Mouse (Mus musculus) C2C12 (cell line): ENCODE results near the gene Lim2. TPM values are rescaled to one million over a fixed set of nuclear protein-coding genes. Genes with fewer than 3 reads are reported as not detected.
A peak's percentile ranks its signal among the peaks of the same experiment; 100 is the strongest.

Experiments used
- H3K27me3 ChIP-seq: one replicate; pipeline ENCODE4 v1.6.1; 2011; ENCODE audit not compliant: control insufficient read depth, insufficient read depth, insufficient read length
- H3K36me3 ChIP-seq: one replicate; pipeline ENCODE4 v1.6.1; 2011; ENCODE audit not compliant: control insufficient read depth, insufficient read depth
- H3K4me3 ChIP-seq: one replicate; pipeline ENCODE4 v1.5.1; 2011; ENCODE audit warnings: mild to moderate bottlenecking, control low read depth; ENCODE audit not compliant: poor library complexity, insufficient read depth, severe bottlenecking
- H3K79me2 ChIP-seq: one replicate; pipeline ENCODE4 v1.6.1; 2011; ENCODE audit not compliant: control insufficient read depth, insufficient read depth
- H3K79me3 ChIP-seq: one replicate; pipeline ENCODE4 v1.6.1; 2011; ENCODE audit warnings: low read depth, control low read depth
- H3ac ChIP-seq: one replicate; pipeline ENCODE3; 2011; ENCODE audit warnings: low read depth; ENCODE audit not compliant: control insufficient read depth, insufficient read length
- CEBPB ChIP-seq: IDR thresholded peaks from one replicate; pipeline ENCODE4 v1.6.1; 2011; ENCODE audit warnings: low read depth, mild to moderate bottlenecking, control low read depth, moderate library complexity
- CTCF ChIP-seq: IDR thresholded peaks from one replicate; pipeline ENCODE4 v1.5.1; 2011; ENCODE audit not compliant: control insufficient read depth, insufficient read depth, insufficient read length
- FOSL1 ChIP-seq: IDR thresholded peaks from one replicate; pipeline ENCODE4 v1.8.0; 2011; ENCODE audit warnings: mild to moderate bottlenecking, low read length; ENCODE audit not compliant: poor library complexity, insufficient read depth, severe bottlenecking
- MAX ChIP-seq: IDR thresholded peaks from one replicate; pipeline ENCODE4 v1.6.1; 2011; ENCODE audit warnings: mild to moderate bottlenecking, control low read depth
- MYOD1 ChIP-seq: IDR thresholded peaks from one replicate; pipeline ENCODE4 v1.6.1; 2011; ENCODE audit warnings: low read depth; ENCODE audit not compliant: control insufficient read depth, insufficient read length
- MYOG ChIP-seq: IDR thresholded peaks from one replicate; pipeline ENCODE4 v1.6.1; 2011; ENCODE audit not compliant: control insufficient read depth, insufficient read length; ENCODE audit errors: extremely low read depth
- USF1 ChIP-seq: IDR thresholded peaks from one replicate; pipeline ENCODE4 v1.6.1; 2011; ENCODE audit warnings: low read depth, mild to moderate bottlenecking, control low read depth, moderate library complexity
- long read RNA-seq, 2 experiments: library from polyadenylated mRNA; unstranded; transcript quantifications; one replicate each; pipeline ENCODE4 v2.0.0; 2019 to 2020
- polyA plus RNA-seq: library from polyadenylated mRNA; unstranded; fragments of >200 nt; fragmentation: generic; extraction: Trizol; gene quantifications from one replicate; pipeline ENCODE4 v1.2.1, GENCODE M21; 2012; ENCODE audit warnings: missing spikeins

The Lim2 gene
- 0.01 TPM for polyA plus RNA-seq
- long read RNA-seq, experiment 1 = 0 reads
- long read RNA-seq, experiment 2 = 0 reads

DNA sequence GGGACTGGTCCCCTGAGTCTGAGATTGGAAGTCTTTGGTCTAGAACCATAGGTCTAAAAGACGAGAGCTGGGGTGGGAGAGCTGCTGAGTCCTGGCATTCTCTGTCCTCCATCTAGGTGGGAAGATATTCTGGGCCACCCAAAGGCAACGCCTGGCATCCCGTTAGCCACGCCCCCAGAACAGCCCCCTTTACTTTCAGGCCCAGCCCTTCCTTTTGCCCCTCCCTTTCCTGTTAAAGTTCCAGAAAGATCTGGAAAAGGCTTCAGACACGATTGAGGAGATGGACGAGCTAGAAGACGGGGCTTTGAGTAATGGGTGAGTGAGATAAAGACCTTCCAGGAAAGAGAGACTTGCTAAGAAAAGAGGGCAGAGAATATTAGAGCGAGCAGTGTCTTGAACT, at the start of gene Lim2:
Gene Lim2, plus strand, starts transcription at position 265 of the 400 bp plus-strand sequence.
- H3K36me3 ChIP-seq = no peaks in the 10 kb centered on the region
- H3K79me2 ChIP-seq = no peaks in the 10 kb centered on the region
- no peaks in the 10 kb centered on the region for H3K79me3 ChIP-seq
- no peak within 1 kb of the TSS for H3ac ChIP-seq
- no peaks in the 10 kb centered on the region for H3K27me3 ChIP-seq
- TF ChIP-seq CEBPB (no peak), MYOD1 (no peak), FOSL1 (no peak), MYOG (no peak)
- no peak within 1 kb of the TSS for H3K4me3 ChIP-seq

DNA sequence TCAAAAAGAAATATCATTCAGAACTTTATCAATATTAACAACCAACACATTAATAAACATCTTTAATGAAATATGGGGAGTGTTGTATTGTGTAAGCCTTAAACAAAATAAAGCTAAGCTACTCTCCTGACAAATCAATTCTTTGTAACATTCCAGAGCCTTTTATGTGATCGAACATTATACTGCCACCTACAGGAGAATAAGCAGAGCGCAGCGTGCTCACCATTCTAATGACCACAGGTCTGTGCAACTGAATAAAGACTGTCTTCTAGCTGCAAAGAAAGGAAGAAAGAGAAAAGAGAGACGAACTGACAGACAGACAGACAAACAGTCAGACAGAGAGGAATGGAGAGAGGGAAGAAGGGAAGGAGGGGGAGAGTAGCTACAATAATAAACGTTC, 49.2 kb upstream of the Lim2 start:
- Histone ChIP-seq H3K4me3 (no peak overlapping the region), H3K79me3 (no peaks in the 10 kb centered on the region), H3ac (no peak overlapping the region), H3K36me3 (no peaks in the 10 kb centered on the region), H3K79me2 (no peaks in the 10 kb centered on the region), H3K27me3 (no peaks in the 10 kb centered on the region)
- TF ChIP-seq FOSL1 = no peak
- no peak for TF ChIP-seq MYOD1
- peak; percentile 30 for TF ChIP-seq CTCF
- no peak for TF ChIP-seq MYOG
- peak; percentile 23 for TF ChIP-seq MAX

- H3K36me3 ChIP-seq = no peaks in the 10 kb centered on the region
- no peaks in the 10 kb centered on the region for H3K27me3 ChIP-seq
- H3ac ChIP-seq = no peak overlapping the region
- no peak overlapping the region for H3K4me3 ChIP-seq
- TF ChIP-seq MAX (no peak), FOSL1 (no peak), CTCF (no peak), MYOG (no peak), CEBPB (no peak), MYOD1 (no peak), USF1 (no peak)
- H3K79me2 ChIP-seq = no peaks in the 10 kb centered on the region
- H3K79me3 ChIP-seq = no peaks in the 10 kb centered on the region
Measured at GRCm38 (mm10) chr7:43392349-43393121, 34.9 kb upstream of the Lim2 start.

DNA sequence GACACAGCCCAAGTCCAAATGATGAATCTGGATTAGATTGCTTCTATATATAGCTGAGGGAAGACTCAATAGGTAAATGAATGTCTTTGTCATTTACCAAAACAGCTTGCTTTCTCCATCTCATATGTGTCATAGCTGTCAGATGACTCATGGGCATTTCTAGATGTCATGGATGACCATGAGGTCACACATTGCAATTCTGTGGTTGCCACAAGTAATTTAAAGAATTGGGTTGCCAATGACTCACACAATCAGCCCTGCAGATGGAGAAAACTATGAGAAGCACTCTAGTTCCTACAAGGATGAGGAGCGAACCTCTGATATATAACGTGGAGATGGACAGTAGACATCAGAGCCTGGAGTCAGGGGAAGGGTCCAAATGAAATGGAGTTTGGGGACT, 28.0 kb upstream of the Lim2 start:
- Histone ChIP-seq H3K79me2 (no peaks in the 10 kb centered on the region), H3K79me3 (no peaks in the 10 kb centered on the region), H3K36me3 (no peaks in the 10 kb centered on the region), H3K4me3 (no peak overlapping the region), H3ac (no peak overlapping the region), H3K27me3 (no peaks in the 10 kb centered on the region)
- TF ChIP-seq MAX (peak; percentile 41), CTCF (no peak), FOSL1 (peak; percentile 89), MYOD1 (peak; percentile 43), USF1 (no peak), MYOG (no peak), CEBPB (peak; percentile 51)

DNA sequence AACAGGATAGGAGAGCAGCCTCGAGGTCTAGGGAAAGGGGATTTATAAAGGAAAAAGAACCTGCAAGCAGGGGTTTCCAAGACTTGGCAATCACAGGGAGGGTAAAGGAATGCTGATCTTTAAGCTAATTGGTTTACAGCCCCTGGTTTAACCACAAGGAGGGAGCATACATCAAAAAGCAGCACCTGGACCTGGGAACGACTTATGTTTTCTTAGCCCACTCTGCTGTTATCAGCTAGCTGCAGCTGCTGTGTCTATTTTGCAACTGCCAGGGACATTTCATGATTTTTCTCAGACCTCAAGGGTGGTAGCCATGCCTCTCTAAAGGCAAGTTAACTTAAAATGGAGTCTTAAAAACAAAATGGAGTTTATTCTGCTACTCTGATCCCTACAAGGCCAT, 24.8 kb upstream of the Lim2 start:
- Histone ChIP-seq H3ac (no peak overlapping the region), H3K4me3 (no peak overlapping the region), H3K27me3 (no peaks in the 10 kb centered on the region), H3K36me3 (no peaks in the 10 kb centered on the region), H3K79me2 (no peaks in the 10 kb centered on the region), H3K79me3 (no peaks in the 10 kb centered on the region)
- TF ChIP-seq FOSL1 = no peak
- TF ChIP-seq MYOG = no peak
- no peak for TF ChIP-seq USF1
- no peak for TF ChIP-seq MAX
- no peak for TF ChIP-seq CTCF
- TF ChIP-seq MYOD1 = no peak
- TF ChIP-seq CEBPB = no peak

DNA sequence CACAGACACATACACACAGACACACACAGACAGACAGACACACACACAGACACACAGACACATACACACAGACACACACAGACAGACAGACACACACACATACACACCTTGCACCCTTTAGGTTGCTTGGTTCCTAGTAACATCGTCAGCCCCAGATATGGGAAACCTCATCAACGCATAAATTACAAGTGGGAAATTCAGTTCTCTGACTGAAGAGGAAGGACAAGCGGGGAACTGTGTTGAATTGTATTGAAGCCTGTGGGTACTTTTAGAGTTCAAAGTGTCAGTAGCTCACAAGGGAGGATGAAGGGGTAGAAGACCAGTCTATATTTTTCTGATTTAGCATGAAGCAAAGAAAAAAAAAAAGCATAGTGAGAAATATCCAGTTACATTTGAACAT, 19.9 kb upstream of the Lim2 start:
- Histone ChIP-seq H3K36me3 (no peaks in the 10 kb centered on the region), H3ac (no peak overlapping the region), H3K79me3 (no peaks in the 10 kb centered on the region), H3K27me3 (no peaks in the 10 kb centered on the region), H3K4me3 (no peak overlapping the region), H3K79me2 (no peaks in the 10 kb centered on the region)
- no peak for TF ChIP-seq MYOD1
- no peak for TF ChIP-seq CEBPB
- no peak for TF ChIP-seq USF1
- no peak for TF ChIP-seq MAX
- no peak for TF ChIP-seq MYOG
- TF ChIP-seq FOSL1 = no peak
- TF ChIP-seq CTCF = no peak
